Mouse (Mus musculus) midbrain, embryonic 10.5 days (tissue): ENCODE results near the gene Ntrk1. TPM values are rescaled to one million over a fixed set of nuclear protein-coding genes. Genes with fewer than 3 reads are reported as not detected.

Experiments used
- DNase-seq: peaks from one replicate; pipeline ENCODE4 v3.0.0-alpha.2; 2017; ENCODE audit warnings: low spot score
- H3K27ac ChIP-seq: fragments of 300-500 bp; sonication (generic); replicated peaks from 2 replicates; pipeline ENCODE4 v1.5.1; 2016; ENCODE audit warnings: mild to moderate bottlenecking
- H3K27me3 ChIP-seq: fragments of 300-500 bp; sonication (generic); 2 replicates; pipeline ENCODE4 v1.6.1; 2016; ENCODE audit warnings: low read depth, mild to moderate bottlenecking; ENCODE audit not compliant: poor library complexity, severe bottlenecking
- H3K36me3 ChIP-seq: fragments of 300-500 bp; sonication (generic); 2 replicates; pipeline ENCODE4 v1.6.1; 2016; ENCODE audit warnings: mild to moderate bottlenecking, moderate library complexity
- H3K4me1 ChIP-seq: fragments of 300-500 bp; sonication (generic); 2 replicates; pipeline ENCODE4 v1.6.1; 2016
- H3K4me3 ChIP-seq: fragments of 300-500 bp; sonication (generic); 2 replicates; pipeline ENCODE4 v1.5.1; 2016; ENCODE audit warnings: mild to moderate bottlenecking, moderate library complexity
- H3K9me3 ChIP-seq: fragments of 300-500 bp; sonication (generic); replicated peaks from 2 replicates; pipeline ENCODE4 v1.6.1; 2016; ENCODE audit warnings: mild to moderate bottlenecking
- WGBS: fragments of 180-500 bp; shearing (Covaris S2); methylation state at CpG from one replicate; pipeline ENCODE4 v1.1.7; 2016; 5-methylcytosine and 5-hydroxymethylcytosine counted together
- polyA plus RNA-seq: library from polyadenylated mRNA; unstranded; fragments of >200 nt; fragmentation: Nextera tagmentation; extraction: Ambion mirVana; gene quantifications from 2 replicates; pipeline ENCODE4 v1.2.1, GENCODE M21; 2016

Ntrk1 gene
- polyA plus RNA-seq, 1 experiment from 2014 or later = 4.9 TPM

DNA sequence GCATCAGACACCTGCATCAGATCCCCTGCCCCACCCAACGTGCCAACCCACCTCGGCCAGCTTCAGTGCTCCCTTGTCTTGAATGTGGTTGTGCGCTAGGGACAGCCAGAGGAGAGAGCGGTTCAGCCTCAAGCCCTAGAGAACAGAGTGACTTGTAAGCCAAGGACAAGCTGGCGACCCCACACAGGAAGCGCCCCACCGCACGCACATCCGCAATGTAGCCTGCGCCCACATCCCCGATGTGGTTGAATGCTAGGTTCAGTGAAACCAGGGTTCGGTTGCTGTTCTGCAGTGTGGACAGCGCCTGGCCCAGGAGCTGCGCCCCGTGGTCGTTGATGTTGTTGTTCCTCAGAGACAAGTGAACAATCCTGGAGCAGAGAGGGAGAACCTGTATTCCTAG, 52.2 kb downstream of the Ntrk1 start:
- Histone ChIP-seq H3K36me3 (peaks cover 25% of the 10 kb centered on the region), H3K4me3 (no peak overlapping the region), H3K9me3 (no peaks in the 10 kb centered on the region), H3K4me1 (peaks cover 14% of the 10 kb centered on the region), H3K27ac (no peak overlapping the region), H3K27me3 (peaks cover 4% of the 10 kb centered on the region; the same call in 1 of the 2 replicates)
- DNase-seq = no peak
- WGBS = 88% methylated on average over 16 of the region's 16 CpGs

DNA sequence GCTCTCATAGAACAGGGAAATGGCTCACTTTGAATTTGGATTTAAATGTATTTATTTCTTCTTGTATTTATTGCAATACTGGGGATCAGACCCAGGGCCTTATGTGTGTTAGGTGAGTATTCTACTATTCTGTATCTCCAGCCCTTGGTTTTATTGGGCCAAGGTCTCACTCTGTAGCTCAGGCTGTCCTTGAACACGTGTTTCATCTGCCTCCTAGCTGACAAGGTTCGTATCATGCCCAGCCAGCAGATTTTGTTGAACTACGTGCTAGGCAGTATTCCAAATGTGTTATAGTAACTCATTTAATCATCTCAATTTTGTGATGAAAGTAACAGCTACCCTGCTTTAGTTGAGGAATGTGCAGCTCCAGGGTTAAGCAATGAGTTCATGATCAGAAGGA, 52.9 kb downstream of the Ntrk1 start:
- no peak overlapping the region for H3K27ac ChIP-seq
- H3K4me1 ChIP-seq = peaks cover 14% of the 10 kb centered on the region
- H3K4me3 ChIP-seq = no peak overlapping the region
- 88% methylated on average over 3 of the region's 3 CpGs for WGBS
- peaks cover 4% of the 10 kb centered on the region; the same call in 1 of the 2 replicates for H3K27me3 ChIP-seq
- H3K36me3 ChIP-seq = peaks cover 31% of the 10 kb centered on the region
- H3K9me3 ChIP-seq = no peaks in the 10 kb centered on the region
- DNase-seq = no peak

GRCm38 (mm10) chr3:87738906-87739305, 56.1 kb downstream of the Ntrk1 start:
- Histone ChIP-seq H3K27ac (no peak overlapping the region), H3K4me1 (no peaks in the 10 kb centered on the region), H3K4me3 (no peak overlapping the region), H3K27me3 (no peaks in the 10 kb centered on the region), H3K36me3 (peaks cover 62% of the 10 kb centered on the region), H3K9me3 (no peaks in the 10 kb centered on the region)
- WGBS = 79% methylated on average over 5 of the region's 5 CpGs
- no peak for DNase-seq

DNA sequence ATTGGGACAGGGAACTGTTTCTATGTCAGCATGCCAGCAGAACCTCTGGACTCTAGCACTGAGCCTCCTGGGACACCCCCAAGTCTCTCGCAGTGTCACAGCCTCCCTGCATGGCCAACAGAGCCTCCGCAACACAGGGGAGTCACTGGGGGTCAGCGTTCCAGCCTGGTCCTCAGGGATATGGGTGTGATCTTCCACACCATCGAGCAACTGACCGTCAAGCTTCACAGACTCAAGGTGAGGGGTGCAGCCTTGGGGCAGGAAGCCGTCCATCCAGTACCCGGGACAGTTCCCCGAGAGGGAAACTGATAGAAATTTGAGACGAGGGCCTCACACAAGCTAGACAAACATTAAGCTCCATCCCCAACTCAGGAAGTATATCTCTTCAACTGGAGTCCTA, 59.6 kb downstream of the Ntrk1 start:
- Histone ChIP-seq H3K4me1 (no peaks in the 10 kb centered on the region), H3K27me3 (no peaks in the 10 kb centered on the region), H3K4me3 (no peak overlapping the region), H3K9me3 (no peaks in the 10 kb centered on the region), H3K36me3 (peaks cover 94% of the 10 kb centered on the region), H3K27ac (no peak overlapping the region)
- DNase-seq = no peak
- WGBS = 90% methylated on average over 9 of the region's 9 CpGs

GRCm38 (mm10) chr3:87733984-87734761, 60.8 kb downstream of the Ntrk1 start:
- WGBS = 87% methylated on average over 11 of the region's 11 CpGs
- H3K36me3 ChIP-seq = peaks cover 95% of the 10 kb centered on the region
- no peak overlapping the region for H3K4me3 ChIP-seq
- H3K27ac ChIP-seq = no peak overlapping the region
- DNase-seq = no peak
- no peaks in the 10 kb centered on the region for H3K9me3 ChIP-seq
- no peaks in the 10 kb centered on the region for H3K27me3 ChIP-seq
- no peaks in the 10 kb centered on the region for H3K4me1 ChIP-seq

GRCm38 (mm10) chr3:87733098-87733497, 61.9 kb downstream of the Ntrk1 start:
- Histone ChIP-seq H3K4me3 (no peak overlapping the region), H3K36me3 (peaks cover 96% of the 10 kb centered on the region), H3K27ac (no peak overlapping the region), H3K9me3 (no peaks in the 10 kb centered on the region), H3K27me3 (no peaks in the 10 kb centered on the region), H3K4me1 (no peaks in the 10 kb centered on the region)
- no peak for DNase-seq
- 84% methylated on average over 4 of the region's 4 CpGs for WGBS

- Histone ChIP-seq H3K9me3 (no peaks in the 10 kb centered on the region), H3K27me3 (no peaks in the 10 kb centered on the region), H3K36me3 (peaks cover 96% of the 10 kb centered on the region), H3K27ac (no peak overlapping the region), H3K4me3 (no peak overlapping the region), H3K4me1 (no peaks in the 10 kb centered on the region)
- WGBS = 90% methylated on average over 6 of the region's 6 CpGs
- no peak for DNase-seq
These were observed 66.3 kb downstream of the Ntrk1 start for GRCm38 (mm10) chr3:87728696-87729095.

Other genes with a start within 250 kb of the Ntrk1 start
- gene Arhgef11, start 177.6 kb downstream of the Ntrk1 start, polyA plus RNA-seq = 12.9 and 15.5 TPM in 2 replicates
- 0.39 and 0.51 TPM in 2 replicates for gene Lrrc71, start 46.5 kb downstream of the Ntrk1 start, polyA plus RNA-seq
- gene Insrr, start 1.8 kb upstream of the Ntrk1 start, polyA plus RNA-seq = 0.78 and 0.89 TPM in 2 replicates
- gene Pear1, start 29.1 kb upstream of the Ntrk1 start, polyA plus RNA-seq = 12.3 and 14.7 TPM in 2 replicates
- gene Sh2d2a, start 51.6 kb upstream of the Ntrk1 start, polyA plus RNA-seq = 0.06 and 0.11 TPM in 2 replicates
- 18.6 and 19.1 TPM in 2 replicates for gene Prcc, start 90.4 kb upstream of the Ntrk1 start, polyA plus RNA-seq
- 176 and 213 TPM in 2 replicates for gene Hdgf, start 111.2 kb upstream of the Ntrk1 start, polyA plus RNA-seq
- gene Mrpl24, start 124.3 kb upstream of the Ntrk1 start, polyA plus RNA-seq = 78.3 and 81.6 TPM in 2 replicates
- 81.6 and 81.9 TPM in 2 replicates for gene Isg20l2, start 135.2 kb upstream of the Ntrk1 start, polyA plus RNA-seq
- gene Rrnad1, start 135.6 kb upstream of the Ntrk1 start, polyA plus RNA-seq = 18.6 and 21.6 TPM in 2 replicates
- 562 and 684 TPM in 2 replicates for gene Crabp2, start 153.5 kb upstream of the Ntrk1 start, polyA plus RNA-seq
- 125 and 158 TPM in 2 replicates for gene Nes, start 175.9 kb upstream of the Ntrk1 start, polyA plus RNA-seq
- 0.41 and 0.86 TPM in 2 replicates for gene Bcan, start 205.1 kb upstream of the Ntrk1 start, polyA plus RNA-seq
- 0.10 TPM in 1 of 2 replicates, not detected in the other for gene Hapln2, start 232.4 kb upstream of the Ntrk1 start, polyA plus RNA-seq
- gene Gpatch4, start 247.9 kb upstream of the Ntrk1 start, polyA plus RNA-seq = 41.7 and 47.0 TPM in 2 replicates